Mouse (Mus musculus): ENCODE measurements around the gene Ccdc190.

Gene Ccdc190

GRCm38 (mm10) chr1:169928454-169928971 lies at the start of gene Ccdc190:
Gene Ccdc190 (plus strand): TSS chr1:169928648.
- CTCF ChIA-PET = interaction anchor here in 2 of 4 experiments (1.3 to 2.0 kb wide), 3 partner anchors 10 to 105 kb away, joined by 4 to 15 read pairs (median 6); no protein-coding TSS in a partner anchor

DNA sequence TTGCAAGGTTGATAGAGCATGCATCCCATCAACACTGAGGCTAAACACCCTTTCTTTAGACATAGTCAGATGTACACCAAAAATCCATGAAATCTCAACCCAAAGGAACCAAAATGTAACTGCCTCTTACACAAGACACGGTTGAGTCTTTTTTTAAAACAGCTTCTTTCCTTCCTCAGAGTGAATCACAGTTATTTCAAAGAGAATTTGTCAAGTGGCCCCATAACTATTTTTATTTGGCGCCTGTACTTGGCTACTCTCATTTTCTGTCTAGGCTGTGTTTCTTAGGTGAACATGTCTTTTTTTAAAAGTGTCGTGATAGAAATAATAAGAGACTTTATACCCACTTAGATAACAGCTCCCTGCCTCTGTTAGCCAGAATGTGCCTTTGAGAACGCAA lies 49.4 kb upstream of the Ccdc190 start:
- ChIA-PET CTCF (interaction anchor here in 1 of 4 experiments (1.1 kb wide), 1 partner anchor 39 kb away, joined by 3 read pairs; no protein-coding TSS in a partner anchor), POLR2A (no interaction called here)

More at GRCm38 (mm10) chr1:169928454-169928971, at the start of gene Ccdc190:
- POLR2A ChIA-PET = interaction anchor here in 3 of 4 experiments (0.5 to 1.4 kb wide), 6 partner anchors 9 to 822 kb away, joined by 3 to 4 read pairs (median 3); no protein-coding TSS in a partner anchor

- ChIA-PET CTCF (interaction anchor here in 2 of 4 experiments (0.9 kb wide), 2 partner anchors 38 to 199 kb away, joined by 3 to 4 read pairs; no protein-coding TSS in a partner anchor), POLR2A (interaction anchor here in 1 of 4 experiments (0.6 kb wide), 1 partner anchor 293 kb away, joined by 3 read pairs; no protein-coding TSS in a partner anchor)
These were observed 48.3 kb upstream of the Ccdc190 start for GRCm38 (mm10) chr1:169880181-169880580.

GRCm38 (mm10) chr1:169883081-169883565 lies 45.3 kb upstream of the Ccdc190 start:
- POLR2A ChIA-PET = no interaction called here
- CTCF ChIA-PET = no interaction called here

GRCm38 (mm10) chr1:169889250-169889649 lies 39.2 kb upstream of the Ccdc190 start:
- ChIA-PET CTCF (no interaction called here), POLR2A (no interaction called here)

DNA sequence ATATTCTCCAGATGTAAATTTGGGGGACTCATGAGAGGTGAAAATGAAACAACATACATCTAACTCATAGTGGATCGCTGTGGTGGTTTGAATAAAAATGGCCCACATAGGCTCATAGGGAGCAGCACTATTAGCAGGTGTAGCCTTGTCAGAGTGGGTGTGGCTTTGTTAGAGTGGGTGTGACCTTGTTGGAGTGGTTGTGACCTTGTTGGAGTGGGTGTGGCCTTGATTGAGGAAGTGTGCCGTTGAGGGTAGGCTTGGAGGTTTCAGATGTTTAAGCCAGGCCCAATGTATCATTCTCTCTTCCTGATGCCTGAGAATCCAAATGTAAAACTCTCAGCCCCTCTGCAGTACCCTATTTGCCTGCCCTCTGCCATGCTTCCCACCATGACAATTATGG lies 34.5 kb upstream of the Ccdc190 start:
- POLR2A ChIA-PET = no interaction called here
- CTCF ChIA-PET = no interaction called here

- ChIA-PET CTCF (no interaction called here), POLR2A (no interaction called here)
These were observed 32.8 kb upstream of the Ccdc190 start for GRCm38 (mm10) chr1:169895686-169896085.

DNA sequence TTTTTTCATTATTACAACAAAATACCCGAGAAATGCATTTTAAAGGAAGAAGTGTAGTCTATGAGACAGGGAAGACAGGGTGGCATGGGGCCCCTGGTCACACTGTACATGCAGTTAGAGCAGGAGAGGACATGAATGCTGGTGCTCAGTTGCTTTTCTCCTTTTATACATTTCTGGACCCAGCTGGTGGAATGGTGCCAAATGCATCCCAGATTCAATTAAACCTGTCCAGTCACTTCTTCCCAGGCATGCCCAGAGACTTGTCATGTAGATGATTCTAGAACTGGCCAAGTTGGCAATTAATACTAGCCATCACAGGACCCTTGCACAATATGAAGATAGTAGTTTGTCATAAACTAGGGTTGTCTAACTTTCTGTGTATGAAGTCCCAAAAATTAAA lies 30.5 kb upstream of the Ccdc190 start:
- ChIA-PET CTCF (no interaction called here), POLR2A (no interaction called here)

GRCm38 (mm10) chr1:169898607-169899006 lies 29.8 kb upstream of the Ccdc190 start:
- ChIA-PET CTCF (no interaction called here), POLR2A (no interaction called here)

DNA sequence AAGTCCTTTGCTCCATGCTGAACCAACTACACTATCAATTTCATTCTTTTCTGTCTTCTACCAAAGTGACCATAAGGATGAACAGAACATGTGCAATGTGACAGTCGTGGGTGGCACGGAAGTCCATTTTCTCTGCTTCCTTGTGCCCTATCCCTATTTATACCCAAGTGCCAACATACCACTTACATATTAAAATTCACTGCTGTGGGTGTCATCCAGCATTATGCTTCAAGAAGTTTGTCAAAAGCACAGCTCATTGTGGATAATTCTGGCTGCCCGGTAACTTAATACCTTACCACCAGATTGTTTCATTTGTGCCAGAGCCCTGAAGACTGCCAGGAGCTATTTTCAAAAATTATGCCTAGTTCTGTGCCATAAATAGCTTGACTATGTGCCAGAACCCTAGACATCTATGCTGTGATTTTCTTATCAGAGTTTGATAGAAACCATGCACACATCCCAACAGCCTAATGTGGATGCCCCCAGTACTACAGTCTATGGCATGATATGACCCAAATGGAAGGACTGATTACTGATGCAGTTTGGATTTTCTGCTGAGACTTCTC lies 27.6 kb upstream of the Ccdc190 start:
- ChIA-PET POLR2A (no interaction called here), CTCF (no interaction called here)

- CTCF ChIA-PET = interaction anchor here in 1 of 4 experiments (1.9 kb wide), 1 partner anchor 9 kb away, joined by 5 read pairs; no protein-coding TSS in a partner anchor
- POLR2A ChIA-PET = interaction anchor here in 2 of 4 experiments (0.6 to 1.7 kb wide), 2 partner anchors 9 to 502 kb away, joined by 3 to 5 read pairs; no protein-coding TSS in a partner anchor
These were observed 19.3 kb upstream of the Ccdc190 start for GRCm38 (mm10) chr1:169909163-169909562.

DNA sequence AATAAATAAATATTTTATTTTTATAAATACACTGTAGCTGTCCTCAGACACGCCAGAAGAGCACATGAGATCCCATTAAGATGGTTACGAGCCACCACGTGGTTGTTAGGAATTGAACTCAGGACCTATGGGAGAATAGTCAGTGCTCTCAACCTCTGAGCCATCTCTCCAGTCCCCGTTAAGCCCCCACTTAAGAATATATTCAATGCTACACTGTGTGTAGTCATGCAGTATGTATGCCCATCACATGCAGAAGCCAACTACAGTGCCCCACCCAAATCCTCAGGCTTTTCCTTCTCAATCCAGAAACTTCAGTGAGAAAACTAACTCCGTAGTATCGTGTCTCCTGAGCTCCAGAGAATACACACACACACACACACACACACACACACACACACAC lies 18.8 kb upstream of the Ccdc190 start:
- ChIA-PET CTCF (interaction anchor here in 1 of 4 experiments (1.9 kb wide), 1 partner anchor 8 kb away, joined by 5 read pairs; no protein-coding TSS in a partner anchor), POLR2A (no interaction called here)

DNA sequence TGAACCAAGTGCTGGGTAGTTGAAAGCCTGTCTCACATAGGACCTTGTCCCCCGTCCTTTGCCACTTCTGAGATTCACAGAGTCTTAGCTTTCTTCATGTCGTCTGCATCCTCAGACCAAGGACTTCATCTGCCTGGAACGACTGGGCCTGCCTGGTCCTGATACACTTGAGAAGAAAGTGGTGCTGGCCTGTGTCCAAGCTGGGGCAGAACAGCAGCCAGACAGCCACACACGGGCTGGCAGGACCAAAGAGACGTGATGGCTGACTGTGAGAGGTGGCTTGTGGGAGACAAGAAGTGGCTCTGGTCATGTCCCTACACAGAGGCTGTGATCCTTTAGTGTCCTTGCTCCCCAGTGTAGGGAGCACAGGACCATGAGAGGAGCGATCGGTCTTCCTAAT lies 17.7 kb upstream of the Ccdc190 start:
- ChIA-PET CTCF (no interaction called here), POLR2A (no interaction called here)

GRCm38 (mm10) chr1:169911526-169911925 lies 16.9 kb upstream of the Ccdc190 start:
- ChIA-PET CTCF (no interaction called here), POLR2A (interaction anchor here in 1 of 4 experiments (0.6 kb wide), 1 partner anchor 23 kb away, joined by 5 read pairs; no protein-coding TSS in a partner anchor)

DNA sequence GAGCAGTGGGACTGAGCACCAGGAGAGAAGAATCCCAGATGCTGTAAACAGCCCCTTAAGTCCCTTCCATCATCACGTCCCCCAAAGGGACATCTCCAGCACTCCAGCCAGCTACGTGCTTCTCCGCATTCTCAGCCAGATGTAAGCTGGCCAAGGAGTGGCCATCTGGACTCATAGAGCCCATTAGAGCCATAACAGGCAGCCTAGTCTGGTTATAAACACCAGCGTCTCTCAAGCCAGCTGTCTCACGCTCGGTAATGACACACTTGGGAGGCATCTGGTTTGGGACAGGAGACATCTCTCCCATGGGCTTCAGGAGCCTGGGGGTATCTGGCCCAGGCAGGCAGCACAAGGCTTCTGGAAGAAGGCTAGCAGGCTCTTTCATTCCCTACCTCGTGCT lies 11.8 kb upstream of the Ccdc190 start:
- POLR2A ChIA-PET = no interaction called here

GRCm38 (mm10) chr1:169917115-169917796 lies 11.2 kb upstream of the Ccdc190 start:
- CTCF ChIA-PET = interaction anchor here (0.5 to 3.7 kb wide), 43 partner anchors 8 to 1703 kb away, joined by 3 to 51 read pairs (median 5); partner anchors contain the start of genes Nuf2 (in 2 of the 4), Ccdc190 (in 1 of the 4), Ddr2 (in 1 of the 4) and Rgs5 (in 1 of the 4)
- POLR2A ChIA-PET = interaction anchor here in 3 of 4 experiments (1.0 to 1.5 kb wide), 4 partner anchors 9 to 385 kb away, joined by 3 to 5 read pairs (median 4); partner anchors contain the start of gene Nuf2 (in 1 of the 3)

More for the DNA sequence above, 11.8 kb upstream of the Ccdc190 start:
- CTCF ChIA-PET = interaction anchor here in 3 of 4 experiments (0.7 to 3.7 kb wide), 9 partner anchors 242 to 399 kb away, joined by 6 to 36 read pairs (median 12); partner anchors contain the start of gene Nuf2 (in 1 of the 3)

GRCm38 (mm10) chr1:169917998-169918397 lies 10.4 kb upstream of the Ccdc190 start:
- POLR2A ChIA-PET = interaction anchor here in 3 of 4 experiments (1.0 to 1.8 kb wide), 7 partner anchors 10 to 386 kb away, joined by 3 to 5 read pairs (median 4); partner anchors contain the start of gene Nuf2 (in 1 of the 3)

DNA sequence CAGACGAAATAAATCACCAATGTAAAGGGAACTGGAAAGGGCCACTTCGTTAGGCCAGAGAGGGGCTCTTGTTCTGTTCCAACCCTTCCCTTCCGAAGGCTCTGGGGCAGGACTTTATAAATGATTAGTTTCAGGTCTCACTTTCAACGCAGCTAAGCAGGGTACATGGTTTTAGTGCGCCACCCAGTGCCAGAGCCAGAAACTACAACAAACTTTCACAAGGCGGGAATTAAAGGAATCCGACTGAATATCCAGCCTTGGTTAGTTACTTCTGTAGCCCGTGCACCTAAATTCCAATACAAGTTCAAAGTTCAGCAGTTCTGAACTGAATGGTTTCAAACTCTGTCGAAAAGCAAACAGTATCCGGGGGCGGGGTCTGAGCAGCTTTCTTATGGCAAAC lies 9.2 kb upstream of the Ccdc190 start:
- CTCF ChIA-PET = interaction anchor here (0.6 to 3.7 kb wide), 23 partner anchors 8 to 821 kb away, joined by 3 to 51 read pairs (median 11); partner anchors contain the start of genes Nuf2 (in 2 of the 4) and Ccdc190 (in 1 of the 4)
- POLR2A ChIA-PET = interaction anchor here in 2 of 4 experiments (0.6 to 1.8 kb wide), 5 partner anchors 9 to 836 kb away, joined by 3 to 5 read pairs (median 3); partner anchors contain the start of genes Ccdc190 (in 1 of the 2) and Hsd17b7 (in 1 of the 2)

More at GRCm38 (mm10) chr1:169917998-169918397, 10.4 kb upstream of the Ccdc190 start:
- CTCF ChIA-PET = interaction anchor here (0.5 to 3.7 kb wide), 57 partner anchors 9 to 1704 kb away, joined by 3 to 51 read pairs (median 4); partner anchors contain the start of genes Nuf2 (in 2 of the 4), Rgs5 (in 2 of the 4), Ccdc190 (in 1 of the 4) and Ddr2 (in 1 of the 4)

DNA sequence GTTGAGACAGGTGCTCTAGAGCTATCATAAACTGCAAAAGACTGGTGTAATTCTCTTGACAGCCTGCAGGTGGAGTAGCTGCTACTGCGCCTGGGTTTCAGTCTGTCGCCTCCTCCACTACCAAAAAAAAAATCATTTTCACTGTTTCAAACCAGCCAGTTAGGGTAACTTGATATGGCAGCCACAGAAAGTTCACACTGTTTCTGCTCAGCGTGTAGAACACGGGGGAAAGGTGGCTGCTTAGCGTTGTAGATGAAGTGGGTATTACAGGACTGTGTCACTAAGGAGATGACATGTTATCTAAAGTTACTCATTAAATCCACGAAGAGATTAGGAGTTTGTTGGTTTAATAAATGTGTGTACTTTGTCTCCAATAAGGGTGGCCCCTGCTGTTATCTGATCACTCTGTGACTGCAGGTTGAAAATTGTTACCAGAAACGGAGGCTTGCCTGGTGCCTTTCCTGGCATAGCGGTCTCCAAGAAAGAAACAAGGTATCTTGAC lies 6.7 kb upstream of the Ccdc190 start:
- ChIA-PET CTCF (interaction anchor here (0.6 to 2.2 kb wide), 27 partner anchors 8 to 1227 kb away, joined by 3 to 38 read pairs (median 3); partner anchors contain the start of gene Nuf2 (in 1 of the 4)), POLR2A (no interaction called here)
